Mouse (Mus musculus): ENCODE data around the gene Ewsr1.
A peak's percentile ranks its signal among the peaks of the same experiment; 100 is the strongest.

DNA sequence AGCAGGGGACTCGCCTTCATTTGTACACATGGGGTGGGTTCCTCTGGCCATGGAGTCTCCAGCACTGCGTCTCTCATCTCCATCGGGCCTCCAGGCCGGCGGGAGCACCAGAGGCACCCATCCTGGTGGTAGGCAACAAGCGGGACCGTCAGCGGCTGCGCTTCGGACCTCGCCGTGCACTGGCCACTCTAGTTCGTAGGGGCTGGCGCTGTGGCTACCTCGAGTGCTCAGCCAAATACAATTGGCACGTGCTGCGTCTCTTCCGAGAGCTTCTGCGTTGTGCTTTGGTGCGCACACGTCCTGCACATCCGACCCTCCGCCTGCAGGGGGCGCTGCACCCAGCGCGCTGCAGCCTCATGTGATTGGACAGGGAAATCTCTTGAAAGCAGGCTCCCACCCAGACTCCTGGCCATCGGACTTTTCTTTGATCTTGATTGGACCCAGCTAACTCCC lies 39.3 kb downstream of the Ewsr1 start:
- TF ChIP-seq CTCF (conservative IDR thresholded peaks at IDR 0.05; ENCODE audit: low read length) = peak; percentile 95
- TF ChIP-seq NANOG (IDR thresholded peaks at IDR 0.05; ENCODE audit: borderline replicate concordance, low read length) = no peak
- no peak for TF ChIP-seq POU5F1 (IDR thresholded peaks at IDR 0.05; ENCODE audit: borderline replicate concordance, low read length)
